ENCODE assay signal across 8 mouse cellular contexts in genomic region chr8:70674109-70674508, GRCm38 (mm10). TPM values are rescaled to one million over a fixed set of nuclear protein-coding genes. Genes with fewer than 3 reads are reported as not detected.
DNase-seq lines count a peak whose midpoint lies in the region; ATAC-seq and TF ChIP-seq lines count a peak whose summit lies in the region.

No protein-coding gene starts in this region.

- peaks cover 25% of the 10 kb centered on the region for H3K36me3 ChIP-seq in forebrain, embryonic 12.5 days (replicated peaks)
- peaks cover 9% of the 10 kb centered on the region for H3K36me3 ChIP-seq in liver, embryonic 14.5 days (replicated peaks; ENCODE audit: control insufficient read depth, insufficient read depth, low read depth)

- H3K9me3 ChIP-seq in forebrain, embryonic 12.5 days = no peaks in the 10 kb centered on the region
- H3K9me3 ChIP-seq in liver, embryonic 14.5 days (ENCODE audit: control insufficient read depth, low read length) = no peaks in the 10 kb centered on the region

- peak; percentile 96 for DNase-seq in heart, adult 11 months
- no peak for DNase-seq in heart, postnatal 14 days
- DNase-seq in B cell, adult 2 months = peak; percentile 13 to 20
- no peak for DNase-seq in liver, embryonic 14.5 days (ENCODE audit: low read depth in 3 of 3, low spot score in 3 of 3)
- no peak for DNase-seq in Muller cell, postnatal 12 days (ENCODE audit: inconsistent ontology term)
- DNase-seq in adrenal gland, postnatal 36 days = no peak
- no peak for DNase-seq in spleen, adult 18-20 months

- no peaks in the 10 kb centered on the region for H3K27me3 ChIP-seq in forebrain, embryonic 12.5 days
- H3K27me3 ChIP-seq in liver, embryonic 14.5 days (ENCODE audit: control insufficient read depth, insufficient read depth, low read length) = no peaks in the 10 kb centered on the region

- 91% methylated on average over 3 of the region's 3 CpGs for WGBS in forebrain, embryonic 12.5 days
- 64% methylated on average over 3 of the region's 3 CpGs for WGBS in liver, embryonic 14.5 days (ENCODE audit: insufficient replicate concordance)

- H3K4me2 ChIP-seq in forebrain, embryonic 12.5 days = peak overlapping the region; percentile 65
- peak overlapping the region; percentile 97 for H3K4me2 ChIP-seq in liver, embryonic 14.5 days (ENCODE audit: low read depth)

- 0 out of 2 replicates have a peak, but pooled peaks have one; percentile 7 for ATAC-seq in forebrain, embryonic 12.5 days (ENCODE audit: low FRiP score)
- ATAC-seq in liver, embryonic 14.5 days (ENCODE audit: insufficient read depth) = no peak

- peak overlapping the region; percentile 65 for H3K9ac ChIP-seq in forebrain, embryonic 12.5 days
- peak overlapping the region; percentile 87 for H3K9ac ChIP-seq in liver, embryonic 14.5 days (replicated peaks)

- TF ChIP-seq CTCF in liver, embryonic 14.5 days (IDR thresholded peaks at IDR 0.05; ENCODE audit: low read depth) = no peak

- intact Hi-C loops in heart, postnatal 14 days (cut with DNase I) = loop anchor here (2.0 kb wide), 1 partner anchor 21 kb away; no protein-coding TSS in a partner anchor

- H3K4me1 ChIP-seq in forebrain, embryonic 12.5 days = peaks cover 19% of the 10 kb centered on the region
- H3K4me1 ChIP-seq in liver, embryonic 14.5 days (replicated peaks; ENCODE audit: control insufficient read depth in 2 of 2, insufficient read depth in 2 of 2, low read length in 1 of 2) = peaks cover 36% of the 10 kb centered on the region in 2 experiments

- peak overlapping the region; percentile 62 for H3K4me3 ChIP-seq in forebrain, embryonic 12.5 days (replicated peaks)
- H3K4me3 ChIP-seq in liver, embryonic 14.5 days (ENCODE audit: insufficient read depth in 1 of 2, low read depth in 2 of 2, low read length in 2 of 2) = peak overlapping the region; percentile 71 to 86

- no peak for TF ChIP-seq EP300 in liver, embryonic 14.5 days (IDR thresholded peaks at IDR 0.05; ENCODE audit: low read depth)

- peak overlapping the region; percentile 94 for H3K27ac ChIP-seq in forebrain, embryonic 12.5 days
- H3K27ac ChIP-seq in liver, embryonic 14.5 days = peak overlapping the region; percentile 95

RNA-seq across cellular contexts. Expression of gene Lsm4, which starts 1.1 kb away (rescaled TPM):
- total RNA-seq in heart, postnatal 14 days (2021) = 10 to 100 TPM; 75.0 to 76.5 TPM
- 259 and 275 TPM in 2 replicates for polyA plus RNA-seq in forebrain, embryonic 12.5 days (2016; fragmentation: Nextera tagmentation; extraction: Ambion mirVana)
- 134 and 478 TPM in 2 replicates for polyA plus RNA-seq in liver, embryonic 14.5 days (2012; rRNA removed)
- 160 and 176 TPM in 2 replicates for polyA plus RNA-seq in liver, embryonic 14.5 days (2014; fragmentation: Nextera tagmentation; extraction: Ambion mirVana)
- total RNA-seq in adrenal gland, postnatal 36 days (2021) = 10 to 100 TPM; 74.3 to 84.4 TPM

RNA-seq across cellular contexts. Expression of gene Pgpep1, which starts 13.9 kb away (rescaled TPM):
- 10 to 100 TPM; 38.4 to 46.8 TPM for total RNA-seq in heart, postnatal 14 days (2021)
- 69.3 and 70.4 TPM in 2 replicates for polyA plus RNA-seq in forebrain, embryonic 12.5 days (2016; fragmentation: Nextera tagmentation; extraction: Ambion mirVana)
- 7.6 and 8.6 TPM in 2 replicates for polyA plus RNA-seq in liver, embryonic 14.5 days (2012; rRNA removed)
- 19.8 and 23.5 TPM in 2 replicates for polyA plus RNA-seq in liver, embryonic 14.5 days (2014; fragmentation: Nextera tagmentation; extraction: Ambion mirVana)
- 100 to 1,000 TPM; 138 to 139 TPM for total RNA-seq in adrenal gland, postnatal 36 days (2021)

RNA-seq across cellular contexts. Expression of gene Jund, which starts 24.6 kb away (rescaled TPM):
- 100 to 1,000 TPM; 159 to 162 TPM for total RNA-seq in heart, postnatal 14 days (2021)
- 153 and 165 TPM in 2 replicates for polyA plus RNA-seq in forebrain, embryonic 12.5 days (2016; fragmentation: Nextera tagmentation; extraction: Ambion mirVana)
- 28.4 and 29.4 TPM in 2 replicates for polyA plus RNA-seq in liver, embryonic 14.5 days (2012; rRNA removed)
- polyA plus RNA-seq in liver, embryonic 14.5 days (2014; fragmentation: Nextera tagmentation; extraction: Ambion mirVana) = 20.3 and 21.8 TPM in 2 replicates
- total RNA-seq in adrenal gland, postnatal 36 days (2021) = 100 to 1,000 TPM; 219 to 227 TPM

RNA-seq across cellular contexts. Expression of gene Iqcn, which starts 29.1 kb away (rescaled TPM):
- under 1 TPM; 0.10 to 0.12 TPM for total RNA-seq in heart, postnatal 14 days (2021)
- polyA plus RNA-seq in forebrain, embryonic 12.5 days (2016; fragmentation: Nextera tagmentation; extraction: Ambion mirVana) = 0.04 and 0.10 TPM in 2 replicates
- polyA plus RNA-seq in liver, embryonic 14.5 days (2012; rRNA removed) = not detected in 2 replicates
- not detected in 2 replicates for polyA plus RNA-seq in liver, embryonic 14.5 days (2014; fragmentation: Nextera tagmentation; extraction: Ambion mirVana)
- not detected for total RNA-seq in adrenal gland, postnatal 36 days (2021)

RNA-seq across cellular contexts. Expression of gene Gdf15, which starts 41.9 kb away (rescaled TPM):
- total RNA-seq in heart, postnatal 14 days (2021) = 1 to 10 TPM in 1 of 2 experiments, under 1 TPM in 1; 0.41 to 1.6 TPM
- 0.14 TPM in 1 of 2 replicates, not detected in the other for polyA plus RNA-seq in forebrain, embryonic 12.5 days (2016; fragmentation: Nextera tagmentation; extraction: Ambion mirVana)
- polyA plus RNA-seq in liver, embryonic 14.5 days (2012; rRNA removed) = 6.3 and 9.0 TPM in 2 replicates
- polyA plus RNA-seq in liver, embryonic 14.5 days (2014; fragmentation: Nextera tagmentation; extraction: Ambion mirVana) = 1.2 and 2.8 TPM in 2 replicates
- 1 to 10 TPM; 5.0 to 6.0 TPM for total RNA-seq in adrenal gland, postnatal 36 days (2021)

Comparison
In these comparisons a context has a peak if more than half of its experiments do, and no peak if none do; other contexts are left out.
1. DNase-seq: peak in heart, adult 11 months (single experiment) and B cell, adult 2 months (2 of 2); none in heart, postnatal 14 days (0 of 2), liver, embryonic 14.5 days (0 of 3), Muller cell, postnatal 12 days (single experiment), adrenal gland, postnatal 36 days (0 of 2) and spleen, adult 18-20 months (0 of 2).